14 mouse cellular contexts compared by ENCODE assay signal in genomic region chr5:25751552-25751951, GRCm38 (mm10). TPM values are rescaled to one million over a fixed set of nuclear protein-coding genes. Genes with fewer than 3 reads are reported as not detected.
DNase-seq lines count a peak whose midpoint lies in the region; ATAC-seq lines count a peak whose summit lies in the region.
"Had no signal": no experiment of that assay in that cellular context is flagged by ENCODE, and none has a peak within 500 bp of the region (broad histone marks: within the 10 kb centered on the region; RNA-seq: fewer than 3 reads in every experiment).

No protein-coding gene starts in this region.

- H3K4me1 ChIP-seq in heart, embryonic 11.5 days (ENCODE audit: control insufficient read depth, insufficient read depth, low read length), result peaks cover 36% of the 10 kb centered on the region

- H3K4me2 ChIP-seq in heart, embryonic 11.5 days, result no peak overlapping the region
- H3K4me2 ChIP-seq: hindbrain, embryonic 13.5 days; midbrain, embryonic 13.5 days; neural tube, embryonic 15.5 days had no signal

- H3K9ac ChIP-seq in heart, embryonic 11.5 days (ENCODE audit: low read depth, low read length), result no peak overlapping the region
- H3K9ac ChIP-seq: hindbrain, embryonic 13.5 days; liver, embryonic 14.5 days; midbrain, embryonic 13.5 days; neural tube, embryonic 15.5 days had no signal

- no peaks in the 10 kb centered on the region for H3K9me3 ChIP-seq in heart, embryonic 11.5 days (replicated peaks; ENCODE audit: control insufficient read depth, low read length)
- H3K9me3 ChIP-seq: embryonic facial prominence, embryonic 10.5 days; hindbrain, embryonic 13.5 days; midbrain, embryonic 13.5 days; neural tube, embryonic 15.5 days had no signal

- intact Hi-C loops in left cerebral cortex, postnatal 10 days (cut with DNase I), result loop anchor here (10.0 kb wide), 1 partner anchor 327 kb away; no protein-coding TSS in a partner anchor

- H3K36me3 ChIP-seq in heart, embryonic 11.5 days (ENCODE audit: control insufficient read depth, insufficient read depth, low read length), result no peaks in the 10 kb centered on the region
- H3K36me3 ChIP-seq: embryonic facial prominence, embryonic 10.5 days; hindbrain, embryonic 13.5 days; midbrain, embryonic 13.5 days; neural tube, embryonic 15.5 days had no signal

- no peak for ATAC-seq in heart, embryonic 11.5 days (replicated peaks; ENCODE audit: insufficient number of reproducible peaks, low FRiP score, low TSS enrichment)
- ATAC-seq: midbrain, embryonic 13.5 days had no signal

- H3K27ac ChIP-seq in heart, embryonic 11.5 days (ENCODE audit: low read depth, low read length), result peak overlapping the region; percentile 50
- H3K27ac ChIP-seq: embryonic facial prominence, embryonic 10.5 days; hindbrain, embryonic 13.5 days; liver, embryonic 14.5 days; midbrain, embryonic 13.5 days; neural tube, embryonic 15.5 days had no signal

- no peak overlapping the region for H3K4me3 ChIP-seq in heart, embryonic 11.5 days (ENCODE audit: low read depth, low read length)
- H3K4me3 ChIP-seq: embryonic facial prominence, embryonic 10.5 days; hindbrain, embryonic 13.5 days; midbrain, embryonic 13.5 days; neural tube, embryonic 15.5 days had no signal

- H3K27me3 ChIP-seq in heart, embryonic 11.5 days (ENCODE audit: control insufficient read depth, insufficient read depth, low read length), result no peaks in the 10 kb centered on the region
- H3K27me3 ChIP-seq: hindbrain, embryonic 13.5 days; midbrain, embryonic 13.5 days; neural tube, embryonic 15.5 days had no signal

- DNase-seq in heart, postnatal 4 days, result no peak
- DNase-seq in lung, postnatal 14 days, result peak; percentile 1
- no peak for DNase-seq in lung, postnatal 4 days
- peak; percentile 70 for DNase-seq in adrenal gland, postnatal 10 days
- peak; percentile 36 for DNase-seq in lung, postnatal 36 days
- no peak for DNase-seq in left cerebral cortex, postnatal 10 days (ENCODE audit: extremely low spot score in 1 of 2, low spot score in 2 of 2)
- DNase-seq: spleen, adult 18-20 months; thymus, postnatal 4 days had no signal

RNA-seq across cellular contexts. Expression of gene Actr3b, which starts 8.2 kb away (rescaled TPM):
- polyA plus RNA-seq in heart, embryonic 11.5 days (2014; fragmentation: Nextera tagmentation; extraction: Ambion mirVana), result 37.4 and 42.5 TPM in 2 replicates
- 10 to 100 TPM; 18.2 to 20.3 TPM for total RNA-seq in heart, postnatal 4 days (2021)
- 1 to 10 TPM; 7.2 to 7.7 TPM for total RNA-seq in adrenal gland, postnatal 10 days (2021)
- total RNA-seq in left cerebral cortex, postnatal 10 days (2021), result 100 to 1,000 TPM; 214 to 216 TPM

RNA-seq across cellular contexts. Expression of gene Xrcc2, which starts 45.9 kb away (rescaled TPM):
- 10.0 and 11.1 TPM in 2 replicates for polyA plus RNA-seq in heart, embryonic 11.5 days (2014; fragmentation: Nextera tagmentation; extraction: Ambion mirVana)
- total RNA-seq in heart, postnatal 4 days (2021), result 10 to 100 TPM in 1 of 2 experiments, 1 to 10 TPM in 1; 9.5 to 10.2 TPM
- total RNA-seq in adrenal gland, postnatal 10 days (2021), result 1 to 10 TPM; 5.1 to 7.5 TPM
- total RNA-seq in left cerebral cortex, postnatal 10 days (2021), result 1 to 10 TPM; 3.9 to 5.4 TPM

Comparison
In these comparisons a context has a peak if more than half of its experiments do, and no peak if none do; other contexts are left out.
1. DNase-seq: peak in lung, postnatal 14 days (single experiment), adrenal gland, postnatal 10 days (single experiment) and lung, postnatal 36 days (single experiment); none in heart, postnatal 4 days (single experiment), lung, postnatal 4 days (0 of 2) and left cerebral cortex, postnatal 10 days (0 of 2).
2. RNA of gene Actr3b, which starts 8.2 kb away (total RNA-seq): 214 to 216 TPM in left cerebral cortex, postnatal 10 days; 18.2 to 20.3 TPM in heart, postnatal 4 days and 7.2 to 7.7 TPM in adrenal gland, postnatal 10 days; every median in the first group is over 10 times any median in the second.